Mouse (Mus musculus): ENCODE results near the gene Spag16.

GRCm38 (mm10) chr1:69798948-69799565, 27.7 kb upstream of the Spag16 start:
- no peak for TF ChIP-seq GATA1 (IDR thresholded peaks at IDR 0.05; ENCODE audit: borderline replicate concordance, low read length)
- TF ChIP-seq FLI1 (IDR thresholded peaks at IDR 0.05; ENCODE audit: low read length), result no peak
